Mouse (Mus musculus) left cerebral cortex, postnatal 25 days (tissue): ENCODE results near the gene Pld5. TPM values are rescaled to one million over a fixed set of nuclear protein-coding genes. Genes with fewer than 3 reads are reported as not detected.

Experiments used
- DNase-seq, 2 experiments: peaks; one replicate each; pipeline ENCODE4 v3.0.0; 2022; ENCODE audit warnings: low spot score in 2 of 2, mixed read lengths in 1 of 2
- intact Hi-C: fragments of 180-260 bp; cut with DNase I; formaldehyde crosslinking; loops from one replicate; pipeline ENCODE4 v1.15.1; 2025
- total RNA-seq, 2 experiments: library from RNA; stranded (reverse); gene quantifications; 2 replicates each; pipeline ENCODE4 v1.2.3; 2021

Gene Pld5
- 10 to 100 TPM in 1 of 2 experiments, 1 to 10 TPM in 1; 9.4 to 13.1 TPM for total RNA-seq

DNA sequence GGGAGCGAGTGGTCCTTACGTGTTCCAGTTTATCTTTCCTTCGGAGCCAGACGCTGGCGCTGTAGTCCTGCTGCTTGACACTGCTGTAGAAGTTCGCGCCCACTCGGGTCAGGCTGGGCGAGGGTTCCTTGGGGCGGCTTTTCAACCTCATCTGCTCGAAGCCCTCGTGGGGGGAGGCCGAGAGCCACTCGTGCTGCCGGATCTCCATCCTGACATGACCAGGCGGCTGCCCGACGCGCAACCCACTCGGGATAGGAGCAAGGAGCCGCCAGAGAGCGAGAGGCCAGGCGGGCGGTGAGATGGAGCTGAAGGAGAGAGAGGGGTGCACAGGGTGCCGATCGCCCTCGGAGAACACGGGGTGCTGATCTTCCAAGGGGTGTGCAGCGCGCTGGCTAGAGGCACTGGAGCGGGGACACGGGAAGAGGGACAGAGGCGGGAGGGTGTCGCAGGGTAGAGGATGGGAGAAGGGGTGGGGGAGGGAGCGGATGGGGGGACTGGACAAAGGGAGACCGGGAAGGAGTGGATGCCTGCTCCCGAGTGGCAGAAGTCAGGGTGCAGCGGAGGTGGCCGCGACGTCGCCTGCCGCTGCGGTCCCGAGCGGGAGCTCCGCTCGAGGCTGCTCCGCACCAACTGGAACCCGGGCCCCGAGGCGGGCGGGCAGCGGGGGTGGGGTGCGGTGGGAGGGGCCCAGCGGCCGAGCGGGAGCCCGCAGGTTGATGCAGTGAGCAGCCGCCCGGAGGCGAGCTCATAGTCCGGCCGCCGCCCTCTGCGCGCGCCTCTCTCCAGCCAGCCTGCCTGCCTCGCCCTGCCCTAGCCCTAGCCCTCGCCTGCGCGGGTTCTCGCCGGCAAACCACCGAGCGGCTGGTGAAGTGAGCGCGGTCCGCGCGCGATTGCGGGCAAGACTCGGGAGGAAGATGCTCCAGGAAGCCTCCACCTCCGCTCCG, at the start of gene Pld5:
Gene Pld5, minus strand, starts transcription at position 646 of the 944 bp plus-strand sequence.
- intact Hi-C loops = no loop called here
- DNase-seq = peak; percentile 25 to 32

DNA sequence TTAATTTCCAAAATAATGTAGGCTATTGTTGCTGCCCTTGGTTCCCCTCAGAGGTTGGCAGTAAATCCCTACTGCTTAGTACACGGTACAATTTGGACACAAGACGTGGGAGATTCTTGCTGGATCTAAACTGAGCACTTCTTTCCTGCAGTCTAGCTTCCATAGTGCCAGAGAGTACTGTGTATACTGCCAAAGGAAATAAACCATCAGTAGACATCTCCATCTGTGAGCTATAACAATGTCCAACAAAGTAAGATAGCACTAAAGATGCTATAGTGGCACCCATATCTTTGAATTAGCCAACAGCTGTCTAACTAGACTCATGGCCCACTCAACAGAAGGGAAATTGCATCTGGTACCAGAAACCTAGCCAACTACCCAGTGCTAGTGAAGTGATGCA, 40.0 kb upstream of the Pld5 start:
- peak in 1 of 2 experiments; percentile 29 for DNase-seq
- intact Hi-C loops = no loop called here

DNA sequence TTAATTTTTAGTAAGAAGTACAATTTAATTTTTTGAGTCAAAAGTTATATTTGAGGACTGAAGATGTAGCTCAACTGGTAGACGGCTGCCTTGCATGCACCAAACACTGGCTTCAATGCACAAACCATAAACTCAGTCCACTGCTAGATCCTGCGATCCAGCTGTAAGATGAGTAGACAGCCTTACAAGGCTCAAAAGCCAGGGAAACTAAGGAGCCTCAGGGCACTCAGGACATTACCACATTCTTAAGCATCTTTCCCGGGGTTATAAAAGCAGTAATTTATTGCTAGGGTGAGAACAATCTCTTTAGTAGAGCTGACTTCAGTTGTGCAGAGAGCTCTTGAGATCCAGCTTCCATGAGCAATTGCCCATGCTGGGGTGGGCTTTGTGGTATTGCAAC, 35.1 kb upstream of the Pld5 start:
- DNase-seq = no peak
- intact Hi-C loops = no loop called here

- DNase-seq = no peak
- intact Hi-C loops = no loop called here
Observed at GRCm38 (mm10) chr1:176289396-176289795, 14.3 kb upstream of the Pld5 start.

DNA sequence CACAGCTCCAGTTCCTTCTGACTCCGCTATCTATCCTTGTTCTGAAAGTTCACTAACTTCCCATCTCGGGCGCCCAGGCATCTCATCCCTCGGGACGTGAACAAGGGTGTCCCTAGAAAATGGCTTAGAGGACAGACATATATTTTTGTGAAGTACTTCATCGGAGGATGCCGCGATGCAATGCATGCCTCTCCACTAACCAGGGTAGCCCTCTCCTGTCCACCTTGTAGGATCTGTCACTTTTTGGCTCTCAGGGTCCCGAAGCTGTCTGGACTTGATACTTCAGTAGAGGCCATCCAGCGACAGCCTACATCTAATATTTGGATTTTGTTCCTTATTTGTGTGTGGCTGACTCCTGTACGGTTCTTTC, 484 bp upstream of the Pld5 start:
- no peak for DNase-seq
- intact Hi-C loops = no loop called here

DNA sequence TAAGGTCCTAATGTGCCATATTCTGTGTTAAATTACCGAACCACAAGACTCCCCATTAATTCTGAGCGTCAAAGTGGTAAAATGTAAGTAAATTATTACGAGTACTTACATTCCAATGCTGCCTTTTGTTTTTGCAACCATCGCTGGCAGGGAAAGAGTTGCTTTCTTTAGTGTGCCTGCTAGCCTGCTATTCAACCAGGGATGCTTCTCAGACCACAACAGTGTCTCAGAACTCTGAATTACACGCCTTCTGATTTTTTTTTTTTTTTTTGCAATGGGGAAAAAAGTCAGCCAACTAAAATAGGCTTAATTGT, 26.4 kb downstream of the Pld5 start:
- intact Hi-C loops = no loop called here

DNA sequence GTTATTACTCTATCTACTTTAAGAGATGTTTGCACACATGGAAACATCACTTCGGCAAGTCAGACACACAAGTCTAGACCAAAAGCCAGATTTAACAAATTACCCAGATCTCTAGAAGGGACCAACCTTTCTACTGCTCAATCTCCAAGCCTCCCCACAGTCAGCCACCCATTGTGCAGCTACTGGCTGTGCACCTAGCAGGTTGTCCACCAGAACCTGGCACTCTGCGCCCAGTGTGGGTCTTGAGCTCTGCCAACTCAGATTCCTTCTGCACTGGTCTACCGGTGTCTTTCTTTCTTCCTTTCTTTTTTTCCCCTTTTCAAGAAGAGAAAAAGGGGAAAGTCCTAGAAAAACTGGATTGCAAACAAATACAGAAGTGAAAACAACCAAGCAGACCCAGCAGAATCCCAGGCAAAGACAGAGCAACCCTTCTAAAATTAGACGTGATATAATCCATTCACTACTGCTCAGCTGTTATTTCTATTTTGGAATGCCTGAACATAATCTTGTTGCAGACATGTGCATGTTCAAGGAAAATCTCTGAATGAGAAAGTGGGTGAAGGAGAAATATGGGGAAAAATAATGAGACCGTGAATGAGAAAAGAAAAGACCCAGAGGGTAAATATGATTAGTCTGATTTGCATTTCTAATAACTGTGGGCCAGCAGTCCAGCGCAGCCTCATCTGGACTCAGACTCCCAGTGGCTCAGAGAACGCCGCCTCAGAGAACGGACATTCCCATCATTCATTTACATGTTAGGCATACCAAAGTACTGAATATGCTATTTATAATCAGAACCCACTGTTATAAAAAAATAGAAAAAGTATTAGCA, 27.0 kb downstream of the Pld5 start:
- peak in 1 of 2 experiments; percentile 27 for DNase-seq
- intact Hi-C loops = no loop called here

More for the DNA sequence above, 26.4 kb downstream of the Pld5 start:
- no peak for DNase-seq

DNA sequence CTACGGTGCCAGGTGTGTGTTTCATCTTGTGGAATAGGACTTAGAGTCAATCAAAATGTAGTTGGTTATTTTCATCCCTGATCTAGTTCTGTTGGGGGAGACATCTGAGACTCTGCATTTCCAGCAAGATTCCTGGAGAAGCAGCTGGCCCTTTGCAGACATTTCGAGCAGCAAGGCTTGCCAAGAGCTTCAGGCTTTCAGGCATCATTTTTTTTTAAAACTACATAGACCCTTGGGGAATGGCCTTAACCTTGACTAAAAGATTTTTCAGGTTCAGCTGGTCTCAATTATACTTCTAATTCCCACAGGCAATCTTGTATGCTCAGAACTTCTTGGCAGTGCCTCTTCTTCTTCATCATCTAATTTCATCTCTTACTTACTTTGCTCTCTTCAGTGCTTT, 35.9 kb downstream of the Pld5 start:
- intact Hi-C loops = no loop called here
- no peak for DNase-seq

- peak; percentile 13 to 18 for DNase-seq
- intact Hi-C loops = loop anchor here (1.0 to 10.0 kb wide), 4 partner anchors 191 to 639 kb away; no protein-coding TSS in a partner anchor
Observed at GRCm38 (mm10) chr1:176223794-176224193, 51.3 kb downstream of the Pld5 start.

- intact Hi-C loops = loop anchor here (1.0 to 10.0 kb wide), 4 partner anchors 192 to 639 kb away; no protein-coding TSS in a partner anchor
- peak; percentile 64 to 76 for DNase-seq
Observed at GRCm38 (mm10) chr1:176223196-176223595, 51.9 kb downstream of the Pld5 start.

DNA sequence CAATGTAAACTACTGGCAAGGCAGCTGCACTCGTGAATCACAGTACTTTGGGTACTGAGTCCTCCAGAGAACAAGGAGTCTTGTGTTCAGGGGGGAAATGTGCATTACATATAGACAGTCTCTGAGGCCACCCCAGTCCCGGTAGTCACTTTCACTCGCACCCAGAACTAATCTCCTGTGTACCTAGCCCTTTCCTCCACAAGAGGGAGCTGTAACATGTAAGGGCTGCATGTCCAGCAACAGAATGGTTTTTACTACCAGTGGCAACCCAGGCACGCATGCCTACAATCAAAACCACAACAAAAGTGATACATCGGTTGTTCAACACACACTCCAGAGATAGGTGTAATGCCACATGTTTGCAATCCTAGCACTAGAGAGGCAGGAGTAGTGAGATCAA, 56.9 kb downstream of the Pld5 start:
- no peak for DNase-seq
- intact Hi-C loops = no loop called here

- no peak for DNase-seq
- intact Hi-C loops = no loop called here
Observed at GRCm38 (mm10) chr1:176213645-176214221, 61.4 kb downstream of the Pld5 start.

DNA sequence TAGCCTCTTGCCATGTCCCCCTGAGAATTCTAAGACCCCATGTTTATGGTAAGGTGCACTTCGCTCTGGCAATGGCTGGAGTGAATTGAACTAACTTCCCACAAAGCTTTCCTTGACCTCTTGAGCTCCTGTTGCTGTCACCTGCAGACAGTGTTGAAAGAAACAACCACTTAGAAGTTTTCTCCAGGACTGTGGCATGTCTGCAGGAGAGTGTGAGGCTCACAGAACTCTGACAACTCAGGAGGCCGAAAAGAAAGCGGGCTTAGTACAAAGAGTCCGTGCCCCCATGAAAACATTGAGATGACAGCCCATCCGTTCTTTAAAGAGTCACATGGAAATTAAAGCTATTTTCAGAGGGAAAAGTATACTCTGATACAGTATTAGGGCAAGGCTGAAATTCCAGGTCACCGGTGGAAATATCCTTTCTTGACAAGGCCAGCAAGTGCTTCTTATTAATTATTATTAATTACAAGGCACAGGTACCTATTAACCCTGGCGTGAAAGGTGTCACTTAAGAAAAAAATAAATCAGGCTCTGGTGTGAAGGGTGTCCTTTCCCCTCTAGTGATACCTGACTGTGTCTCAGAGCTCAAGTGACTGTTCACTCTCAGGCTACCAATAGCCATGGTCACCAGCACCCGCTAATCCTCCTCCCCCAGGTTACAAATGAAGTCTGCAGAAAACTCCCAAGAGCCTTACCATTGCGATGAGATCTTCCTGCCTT, 62.0 kb downstream of the Pld5 start:
- peak in 1 of 2 experiments; percentile 5 for DNase-seq
- intact Hi-C loops = no loop called here

- intact Hi-C loops = no loop called here
- no peak for DNase-seq
Observed at GRCm38 (mm10) chr1:176210803-176211202, 64.3 kb downstream of the Pld5 start.

DNA sequence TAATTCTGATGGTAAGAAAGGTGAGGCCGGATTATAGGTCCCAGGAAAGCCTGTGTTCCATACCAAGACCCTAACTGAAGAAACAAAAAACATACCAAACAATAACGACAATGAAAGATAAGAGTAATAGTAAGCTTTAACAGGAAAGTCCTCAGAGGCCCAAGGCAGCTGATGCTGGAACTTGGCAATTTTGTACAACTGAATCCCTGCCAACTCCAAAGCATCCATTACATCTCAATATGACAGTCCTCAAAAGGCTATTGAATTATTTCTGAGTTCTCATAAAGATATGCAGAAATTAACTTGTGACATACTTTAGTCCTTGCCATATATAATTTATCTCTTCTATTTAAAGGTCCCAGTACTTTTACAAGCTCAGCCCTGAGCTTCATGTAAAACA, 67.1 kb downstream of the Pld5 start:
- intact Hi-C loops = no loop called here
- no peak for DNase-seq

DNA sequence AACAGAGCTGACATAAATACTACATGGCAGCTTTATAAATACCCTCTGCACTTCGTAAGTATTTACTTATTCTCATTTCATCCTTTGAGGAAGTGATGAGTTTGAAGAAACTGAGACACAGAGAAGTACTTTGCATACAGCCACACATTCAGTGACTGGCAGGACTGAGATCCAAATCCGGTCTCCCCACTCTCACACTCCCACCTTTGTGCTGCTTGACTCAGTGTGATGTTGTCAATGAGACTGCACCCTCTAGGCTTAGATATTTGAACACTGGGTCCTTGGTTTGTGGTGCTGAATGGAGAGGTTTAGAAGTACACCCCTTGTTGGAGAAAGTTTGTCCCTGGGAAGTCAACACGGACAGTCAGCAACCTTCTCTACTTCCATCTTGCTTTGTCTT, 72.8 kb downstream of the Pld5 start:
- intact Hi-C loops = no loop called here
- peak in 1 of 2 experiments; percentile 61 for DNase-seq

GRCm38 (mm10) chr1:176197036-176197766, 77.9 kb downstream of the Pld5 start:
- intact Hi-C loops = no loop called here
- DNase-seq = peak in 1 of 2 experiments; percentile 33

- intact Hi-C loops = no loop called here
- DNase-seq = no peak
Observed at GRCm38 (mm10) chr1:176196341-176196740, 78.8 kb downstream of the Pld5 start.

- DNase-seq = no peak
- intact Hi-C loops = no loop called here
Observed at GRCm38 (mm10) chr1:176194727-176195126, 80.4 kb downstream of the Pld5 start.
